Mouse (Mus musculus) MEL (cell line): ENCODE results near the gene Ddx6. TPM values are rescaled to one million over a fixed set of nuclear protein-coding genes. Genes with fewer than 3 reads are reported as not detected.

Source experiments
- DNase-seq: peaks from one replicate; pipeline ENCODE4 v3.0.0; 2011; ENCODE audit warnings: low read depth, low spot score
- H3K27ac ChIP-seq: 2 replicates; pipeline ENCODE4 v1.5.1; 2012; ENCODE audit warnings: low read depth, mild to moderate bottlenecking, control low read depth, low read length, moderate library complexity; ENCODE audit not compliant: control insufficient read depth
- H3K27me3 ChIP-seq, 2 experiments: fragments of 150-350 bp in 1 of 2; sonication (generic) in 1 of 2; 2 replicates each; pipeline ENCODE4 v1.6.1; 2012; ENCODE audit warnings: low read length in 2 of 2, mild to moderate bottlenecking in 2 of 2, improper control_type of control experiment in 1 of 2, moderate library complexity in 1 of 2; ENCODE audit not compliant: insufficient read depth in 2 of 2, control insufficient read depth in 1 of 2
- H3K36me3 ChIP-seq, 2 experiments: 2 replicates each; pipeline ENCODE4 v1.6.1; 2012 to 2014; ENCODE audit warnings: low read length in 2 of 2, improper control_type of control experiment in 1 of 2, inconsistent platforms in 1 of 2, mild to moderate bottlenecking in 1 of 2; ENCODE audit not compliant: insufficient read depth in 2 of 2, control insufficient read depth in 1 of 2
- H3K4me1 ChIP-seq, 2 experiments: fragments of 150-350 bp in 1 of 2; sonication (generic) in 1 of 2; 2 replicates each; pipeline ENCODE4 v1.6.1; 2012; ENCODE audit warnings: low read length in 2 of 2, improper control_type of control experiment in 1 of 2, mild to moderate bottlenecking in 1 of 2; ENCODE audit not compliant: insufficient read depth in 2 of 2, control insufficient read depth in 1 of 2
- H3K4me3 ChIP-seq, 2 experiments: fragments of 150-350 bp in 1 of 2; sonication (generic) in 1 of 2; 2 replicates each; pipeline ENCODE4 v1.5.1; 2012; ENCODE audit warnings: low read depth in 2 of 2, low read length in 2 of 2, mild to moderate bottlenecking in 2 of 2, moderate library complexity in 2 of 2, control low read depth in 1 of 2, improper control_type of control experiment in 1 of 2; ENCODE audit not compliant: control insufficient read depth in 1 of 2, insufficient read depth in 1 of 2
- H3K79me2 ChIP-seq: 2 replicates; pipeline ENCODE4 v1.6.1; 2012; ENCODE audit warnings: mild to moderate bottlenecking, low read length, moderate library complexity; ENCODE audit not compliant: control insufficient read depth, poor library complexity, insufficient read depth
- H3K9ac ChIP-seq: 2 replicates; pipeline ENCODE4 v1.6.1; 2012; ENCODE audit warnings: low read depth, mild to moderate bottlenecking, control low read depth, low read length, moderate library complexity; ENCODE audit not compliant: control insufficient read depth, poor library complexity, severe bottlenecking
- H3K9me3 ChIP-seq: fragments of 150-350 bp; sonication (generic); replicated peaks from 2 replicates; pipeline ENCODE4 v1.6.1; 2012; ENCODE audit warnings: mild to moderate bottlenecking, low read length, improper control_type of control experiment, moderate library complexity; ENCODE audit not compliant: insufficient read depth
- BHLHE40 ChIP-seq: IDR thresholded peaks from 2 replicates; pipeline ENCODE4 v1.6.1; 2012; ENCODE audit warnings: low read depth, mild to moderate bottlenecking, inconsistent platforms, low read length, improper control_type of control experiment, borderline replicate concordance
- CHD1 ChIP-seq: IDR thresholded peaks from 2 replicates; pipeline ENCODE4 v1.6.1; 2012; ENCODE audit warnings: low read depth, mild to moderate bottlenecking, inconsistent platforms, low read length, improper control_type of control experiment
- CTCF ChIP-seq, 3 experiments: IDR thresholded peaks in 2 of 3; conservative IDR thresholded peaks in 1 of 3; 2 replicates each; pipeline ENCODE4 v1.5.1; 2011 to 2012; ENCODE audit warnings: low read length in 3 of 3, low read depth in 2 of 3, mild to moderate bottlenecking in 2 of 3, improper control_type of control experiment in 1 of 3, inconsistent platforms in 1 of 3, mixed read lengths in 1 of 3, moderate library complexity in 1 of 3; ENCODE audit not compliant: control insufficient read depth in 1 of 3, insufficient read depth in 1 of 3, poor library complexity in 1 of 3, severe bottlenecking in 1 of 3
- E2F4 ChIP-seq: IDR thresholded peaks from 2 replicates; pipeline ENCODE4 v1.6.1; 2011; ENCODE audit warnings: low read depth, low read length, improper control_type of control experiment, borderline replicate concordance
- EP300 ChIP-seq, 2 experiments: IDR thresholded peaks; 2 replicates each; pipeline ENCODE4 v1.6.1; 2011; ENCODE audit warnings: improper control_type of control experiment in 2 of 2, low read length in 2 of 2, low read depth in 1 of 2, mild to moderate bottlenecking in 1 of 2
- ETS1 ChIP-seq: IDR thresholded peaks from 2 replicates; pipeline ENCODE4 v1.6.1; 2012; ENCODE audit warnings: low read depth, mild to moderate bottlenecking, inconsistent platforms, low read length, improper control_type of control experiment, moderate library complexity
- GATA1 ChIP-seq: IDR thresholded peaks from 2 replicates; pipeline ENCODE4 v1.6.1; 2011; ENCODE audit warnings: low read depth, low read length, improper control_type of control experiment
- HCFC1 ChIP-seq: IDR thresholded peaks from 2 replicates; pipeline ENCODE4 v1.6.1; 2012; ENCODE audit warnings: low read depth, mild to moderate bottlenecking, inconsistent platforms, low read length, improper control_type of control experiment, moderate library complexity
- KAT2A ChIP-seq: conservative IDR thresholded peaks from 2 replicates; pipeline ENCODE4 v1.6.1; 2012; ENCODE audit warnings: low read depth, low read length, improper control_type of control experiment, inconsistent platforms
- MAFK ChIP-seq: IDR thresholded peaks from 2 replicates; pipeline ENCODE4 v1.6.1; 2011; ENCODE audit warnings: low read depth, mild to moderate bottlenecking, low read length, improper control_type of control experiment, borderline replicate concordance
- MAX ChIP-seq: IDR thresholded peaks from 2 replicates; pipeline ENCODE4 v1.6.1; 2011; ENCODE audit warnings: low read length, improper control_type of control experiment
- MEF2A ChIP-seq: IDR thresholded peaks from 2 replicates; pipeline ENCODE4 v1.6.1; 2014; ENCODE audit warnings: low read depth, mild to moderate bottlenecking, inconsistent platforms, low read length, improper control_type of control experiment; ENCODE audit not compliant: poor library complexity, insufficient replicate concordance, severe bottlenecking; ENCODE audit errors: extremely low read depth
- MXI1 ChIP-seq: IDR thresholded peaks from 2 replicates; pipeline ENCODE4 v1.6.1; 2011; ENCODE audit warnings: mild to moderate bottlenecking, low read depth, low read length, improper control_type of control experiment
- MYB ChIP-seq: IDR thresholded peaks from 2 replicates; pipeline ENCODE4 v1.6.1; 2011; ENCODE audit warnings: mild to moderate bottlenecking, low read depth, low read length, improper control_type of control experiment
- NELFE ChIP-seq: IDR thresholded peaks from 2 replicates; pipeline ENCODE4 v1.6.1; 2011; ENCODE audit warnings: low read depth, low read length, improper control_type of control experiment
- NRF1 ChIP-seq: IDR thresholded peaks from 2 replicates; pipeline ENCODE4 v1.6.1; 2014; ENCODE audit warnings: low read depth, mild to moderate bottlenecking, inconsistent platforms, low read length, improper control_type of control experiment, moderate library complexity; ENCODE audit not compliant: poor library complexity, insufficient read depth, severe bottlenecking
- POLR2A ChIP-seq, 2 experiments: IDR thresholded peaks; 2 replicates each; pipeline ENCODE4 v1.6.1; 2011 to 2012; ENCODE audit warnings: low read length in 2 of 2, mild to moderate bottlenecking in 2 of 2, control low read depth in 1 of 2, improper control_type of control experiment in 1 of 2, low read depth in 1 of 2, moderate library complexity in 1 of 2; ENCODE audit not compliant: control insufficient read depth in 1 of 2, insufficient read depth in 1 of 2, poor library complexity in 1 of 2
- POLR2AphosphoS2 ChIP-seq: IDR thresholded peaks from 2 replicates; pipeline ENCODE4 v1.6.1; 2011; ENCODE audit warnings: low read length, improper control_type of control experiment
- RCOR1 ChIP-seq: IDR thresholded peaks from 2 replicates; pipeline ENCODE4 v1.6.1; 2012; ENCODE audit warnings: low read depth, mild to moderate bottlenecking, inconsistent platforms, low read length, improper control_type of control experiment
- SIN3A ChIP-seq: IDR thresholded peaks from 2 replicates; pipeline ENCODE4 v1.6.1; 2012; ENCODE audit warnings: low read length, improper control_type of control experiment, inconsistent platforms
- TAL1 ChIP-seq: IDR thresholded peaks from 2 replicates; pipeline ENCODE4 v1.6.1; 2012; ENCODE audit warnings: mild to moderate bottlenecking, inconsistent platforms, low read length, moderate library complexity, mixed read lengths
- TBP ChIP-seq: IDR thresholded peaks from 2 replicates; pipeline ENCODE4 v1.8.0; 2011; ENCODE audit warnings: low read depth, low read length, improper control_type of control experiment
- TCF12 ChIP-seq: IDR thresholded peaks from 2 replicates; pipeline ENCODE4 v1.6.1; 2014; ENCODE audit warnings: low read depth, mild to moderate bottlenecking, inconsistent platforms, low read length, improper control_type of control experiment, moderate library complexity
- UBTF ChIP-seq: IDR thresholded peaks from 2 replicates; pipeline ENCODE4 v1.6.1; 2012; ENCODE audit warnings: low read depth, mild to moderate bottlenecking, inconsistent platforms, low read length, improper control_type of control experiment, moderate library complexity, borderline replicate concordance; ENCODE audit not compliant: insufficient read depth
- USF1 ChIP-seq: IDR thresholded peaks from 2 replicates; pipeline ENCODE4 v1.6.1; 2014; ENCODE audit warnings: low read depth, mild to moderate bottlenecking, inconsistent platforms, low read length, improper control_type of control experiment, moderate library complexity
- ZC3H11A ChIP-seq: IDR thresholded peaks from 2 replicates; pipeline ENCODE4 v1.6.1; 2012; ENCODE audit warnings: low read depth, mild to moderate bottlenecking, inconsistent platforms, low read length, improper control_type of control experiment
- ZMIZ1 ChIP-seq: IDR thresholded peaks from 2 replicates; pipeline ENCODE4 v1.6.1; 2012; ENCODE audit warnings: low read depth, mild to moderate bottlenecking, inconsistent platforms, low read length, improper control_type of control experiment, moderate library complexity
- ZNF384 ChIP-seq: IDR thresholded peaks from 2 replicates; pipeline ENCODE4 v1.6.1; 2012; ENCODE audit warnings: low read depth, mild to moderate bottlenecking, inconsistent platforms, low read length, improper control_type of control experiment
- polyA plus RNA-seq, 2 experiments: library from polyadenylated mRNA; stranded (reverse) in 1 of 2; unstranded in 1 of 2; fragments of >175 nt in 1 of 2; fragments of >200 nt in 1 of 2; gene quantifications; 2 replicates each; pipeline versions ENCODE4 v1.2.1 to v1.2.4; 2012; ENCODE audit warnings: low replicate concordance in 2 of 2, low read depth in 1 of 2; ENCODE audit not compliant: insufficient read length in 2 of 2, insufficient read depth in 1 of 2, missing spikeins in 1 of 2
- total RNA-seq: library from RNA; depleted of rRNA; stranded (reverse); fragments of 300-350 nt; gene quantifications from 2 replicates; pipeline ENCODE4 v1.2.3, GENCODE M21; 2012

Gene Ddx6
- total and polyA plus RNA-seq, 3 experiments, result 35.9 to 96.5 (median 41.9) TPM

GRCm38 (mm10) chr9:44603454-44604289 lies 1.0 kb upstream of the Ddx6 start:
- Histone ChIP-seq H3K79me2 (peaks cover 51% of the 10 kb centered on the region), H3K27me3 (no peaks in the 10 kb centered on the region), H3K4me3 (peak overlapping the region; percentile 61 to 89), H3K36me3 (peaks cover 11 to 26% of the 10 kb centered on the region in 2 experiments), H3K27ac (peak overlapping the region; percentile 88), H3K9ac (peak overlapping the region; percentile 99), H3K9me3 (no peaks in the 10 kb centered on the region), H3K4me1 (peaks cover 8 to 15% of the 10 kb centered on the region in 2 experiments; a peak in 3 of 4 replicates)
- TF ChIP-seq USF1 (no peak), TCF12 (peak; percentile 47), TBP (peak; percentile 95), NELFE (peak; percentile 84), POLR2A (IDR thresholded peaks at IDR 0.05; ENCODE audit: control insufficient read depth in 1 of 2, insufficient read depth in 1 of 2, low read depth in 1 of 2, low read length in 2 of 2, poor library complexity in 1 of 2) (peak in 1 of 2 experiments; percentile 90; a peak in 2 of 4 replicates), SIN3A (peak; percentile 60), UBTF (no peak), ZMIZ1 (peak; percentile 69), ETS1 (0 out of 2 replicates have a peak, but pooled peaks have one; percentile 18), GATA1 (no peak), HCFC1 (peak; percentile 44; the same call in 1 of the 2 replicates), ZNF384 (peak; percentile 69; the same call in 1 of the 2 replicates), E2F4 (no peak), MEF2A (no peak), CHD1 (peak; percentile 75; the same call in 1 of the 2 replicates)
- DNase-seq, result peak; percentile 94

DNA sequence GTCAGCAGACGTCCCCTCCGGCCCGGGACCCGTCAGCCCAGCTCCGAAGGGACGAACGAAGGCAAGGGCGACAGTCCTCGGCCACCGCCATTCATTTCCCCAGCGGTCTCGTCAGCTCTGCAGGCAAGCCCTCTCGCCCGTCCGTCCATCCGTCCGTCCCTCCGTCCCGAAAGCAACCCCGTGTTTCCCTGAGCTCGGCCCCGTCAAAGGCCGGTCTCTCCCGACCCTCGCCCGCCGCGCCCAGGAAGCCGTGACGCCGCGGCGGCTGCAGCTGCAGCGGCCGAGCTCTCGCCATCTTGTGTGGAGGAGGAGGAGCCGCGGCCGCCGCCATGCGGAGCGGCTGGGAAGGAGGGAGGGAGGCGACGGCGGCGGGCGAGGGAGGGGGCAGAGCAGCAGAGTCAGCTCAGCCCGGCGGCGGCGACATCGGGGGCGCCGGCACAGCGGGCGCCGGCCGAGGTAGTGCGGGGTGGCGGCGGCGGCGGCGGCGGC lies 358 bp upstream of the Ddx6 start:
- no peaks in the 10 kb centered on the region for H3K9me3 ChIP-seq
- H3K4me1 ChIP-seq, result peaks cover 8 to 17% of the 10 kb centered on the region in 2 experiments; a peak in 3 of 4 replicates
- H3K79me2 ChIP-seq, result peaks cover 56% of the 10 kb centered on the region
- H3K9ac ChIP-seq, result peak overlapping the region; percentile 99
- DNase-seq, result peak; percentile 77
- peak overlapping the region; percentile 61 to 89 for H3K4me3 ChIP-seq
- no peaks in the 10 kb centered on the region for H3K27me3 ChIP-seq
- H3K27ac ChIP-seq, result peak overlapping the region; percentile 88
- peaks cover 17 to 31% of the 10 kb centered on the region in 2 experiments for H3K36me3 ChIP-seq
- 0 out of 2 replicates have a peak, but pooled peaks have one; percentile 14 for TF ChIP-seq POLR2AphosphoS2
- TF ChIP-seq MXI1, result peak; percentile 51; the same call in 1 of the 2 replicates
- no peak for TF ChIP-seq CTCF (IDR thresholded peaks at IDR 0.05 in 2 of 3, conservative IDR thresholded peaks at IDR 0.05 in 1 of 3; ENCODE audit: control insufficient read depth in 1 of 3, insufficient read depth in 1 of 3, low read depth in 2 of 3, low read length in 3 of 3, poor library complexity in 1 of 3, severe bottlenecking in 1 of 3)
- TF ChIP-seq KAT2A, result no peak; the same call in 1 of the 2 replicates
- peak; percentile 61 for TF ChIP-seq NELFE
- TF ChIP-seq MAX, result no peak
- no peak for TF ChIP-seq MAFK
- 0 out of 2 replicates have a peak, but pooled peaks have one; percentile 45 for TF ChIP-seq UBTF
- TF ChIP-seq EP300 (IDR thresholded peaks at IDR 0.05; ENCODE audit: low read depth in 1 of 2, low read length in 2 of 2), result no peak
- 0 out of 2 replicates have a peak, but pooled peaks have one; percentile 27 for TF ChIP-seq SIN3A
- no peak for TF ChIP-seq ZC3H11A
- TF ChIP-seq MYB, result no peak
- no peak for TF ChIP-seq TAL1
- no peak for TF ChIP-seq ZMIZ1
- TF ChIP-seq TCF12, result peak; percentile 45
- TF ChIP-seq RCOR1, result no peak
- no peak for TF ChIP-seq BHLHE40
- TF ChIP-seq NRF1, result no peak; the same call in 1 of the 2 replicates
